Mouse (Mus musculus) cerebellum, postnatal 14 days (tissue): ENCODE measurements around the gene Pym1.

Experiments used
- DNase-seq, 2 experiments: peaks; one replicate each; pipeline ENCODE4 v3.0.0; 2021; ENCODE audit warnings: mixed read lengths in 2 of 2

The Pym1 gene

DNA sequence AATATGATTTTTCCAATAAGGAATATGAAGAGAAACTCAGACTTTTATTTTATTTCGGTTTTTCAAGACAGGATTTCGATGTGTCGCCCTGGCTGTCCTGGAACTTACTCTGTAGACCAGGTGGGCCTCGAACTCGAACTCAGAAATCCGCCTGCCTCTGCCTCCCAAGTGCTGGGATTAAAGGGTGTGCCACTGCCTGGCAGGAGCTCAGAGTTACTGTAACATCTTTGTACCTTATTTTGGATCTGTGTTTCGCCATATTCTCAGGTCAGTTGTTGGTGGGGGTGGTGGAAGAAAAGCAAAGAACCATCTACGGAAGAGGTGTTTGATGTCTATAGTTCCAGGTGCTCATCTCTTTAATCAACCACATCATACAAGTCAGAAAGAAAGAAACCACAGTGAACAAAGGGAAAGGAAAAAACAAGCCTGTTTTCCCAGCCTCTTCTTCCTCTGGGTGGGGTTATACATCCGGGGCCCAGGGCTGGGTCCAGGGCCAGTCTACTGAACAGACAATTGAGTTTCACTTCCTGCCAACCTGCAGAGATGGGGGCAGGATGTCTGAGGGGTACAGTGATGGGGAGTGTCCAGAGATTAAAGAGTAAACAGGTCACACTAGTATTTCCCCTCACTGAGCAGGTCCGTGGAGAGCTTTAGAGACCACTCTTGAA, 1.6 kb upstream of the Pym1 start:
- no peak for DNase-seq

DNA sequence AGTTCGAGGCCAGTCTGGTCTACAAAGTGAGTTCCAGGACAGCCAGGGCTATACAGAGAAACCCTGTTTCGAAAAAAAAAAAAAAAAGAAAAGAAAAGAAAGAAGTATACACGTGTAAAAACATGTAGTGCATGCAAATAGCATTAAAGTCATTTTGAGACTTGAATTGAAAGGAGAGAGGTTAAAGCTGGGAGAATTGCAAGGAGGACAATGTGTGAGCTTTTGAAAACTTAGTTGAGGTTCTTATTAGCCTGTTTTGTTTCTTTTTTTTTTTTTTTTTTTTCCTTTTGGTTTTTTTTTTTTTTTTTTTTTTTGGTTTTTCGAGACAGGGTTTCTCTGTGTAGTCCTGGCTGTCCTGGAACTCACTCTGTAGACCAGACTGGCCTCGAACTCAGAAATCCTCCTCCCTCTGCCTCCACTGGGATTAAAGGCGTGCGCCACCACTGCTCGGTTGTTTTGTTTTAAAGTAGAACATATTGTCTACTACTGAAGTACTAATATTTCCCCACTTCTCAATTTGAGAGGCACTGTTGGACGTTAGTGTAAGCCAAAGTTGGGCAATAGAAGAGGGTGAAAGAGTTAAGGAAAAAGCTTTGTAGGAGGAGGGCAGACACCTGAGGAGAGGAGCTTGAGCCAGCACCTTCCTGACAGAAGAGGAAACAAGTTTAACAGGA, 580 bp upstream of the Pym1 start:
- no peak for DNase-seq

DNA sequence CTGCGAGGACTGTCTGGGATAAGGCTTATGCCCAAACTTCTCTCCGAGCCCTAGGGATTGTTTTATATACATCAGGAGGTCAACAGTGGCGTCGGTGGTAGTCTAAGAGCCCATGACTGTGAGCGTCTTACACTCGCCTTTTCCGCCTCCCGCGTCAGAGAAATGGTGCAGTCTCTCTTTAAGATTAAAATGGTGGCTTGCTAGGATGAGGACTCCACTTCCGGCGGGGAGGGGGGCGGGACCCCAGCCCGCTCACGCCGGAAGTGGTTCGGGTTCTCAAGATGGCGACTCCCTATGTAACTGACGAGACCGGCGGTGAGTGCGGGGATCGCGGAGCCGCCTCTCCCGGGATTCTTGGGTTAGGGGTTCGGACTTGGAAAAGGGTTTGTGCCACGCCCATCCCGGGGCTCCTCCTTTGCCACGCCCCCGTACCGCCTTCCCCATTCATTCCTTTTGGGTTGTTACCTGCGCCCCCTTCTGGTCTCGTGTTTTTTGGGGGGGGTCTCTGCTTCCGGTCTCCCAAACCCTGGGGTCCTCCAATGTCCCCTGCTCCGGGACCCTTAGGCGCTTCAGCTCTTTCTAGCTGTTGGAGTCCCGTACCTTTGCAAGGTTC, 669 bp downstream of the Pym1 start:
- DNase-seq = peak; percentile 86 to 88

DNA sequence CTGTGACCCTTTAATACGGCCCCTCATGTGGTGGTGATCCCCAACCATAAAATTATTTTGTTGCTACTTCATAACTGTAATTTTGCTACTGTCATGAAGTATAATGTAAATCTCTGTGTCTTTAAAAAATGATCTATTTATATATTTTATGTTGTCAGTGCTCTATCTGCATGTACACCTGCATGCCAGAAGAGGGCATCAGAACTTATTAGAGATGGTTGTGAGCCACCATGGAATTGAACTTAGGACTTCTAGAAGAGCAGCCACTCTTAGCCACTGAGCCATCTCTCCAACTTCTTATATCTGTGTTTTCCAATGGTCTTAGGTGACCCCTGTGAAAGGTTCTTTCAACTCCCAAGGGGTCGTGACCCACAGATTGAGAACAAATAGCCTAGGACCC, 25.2 kb downstream of the Pym1 start:
- no peak for DNase-seq

DNA sequence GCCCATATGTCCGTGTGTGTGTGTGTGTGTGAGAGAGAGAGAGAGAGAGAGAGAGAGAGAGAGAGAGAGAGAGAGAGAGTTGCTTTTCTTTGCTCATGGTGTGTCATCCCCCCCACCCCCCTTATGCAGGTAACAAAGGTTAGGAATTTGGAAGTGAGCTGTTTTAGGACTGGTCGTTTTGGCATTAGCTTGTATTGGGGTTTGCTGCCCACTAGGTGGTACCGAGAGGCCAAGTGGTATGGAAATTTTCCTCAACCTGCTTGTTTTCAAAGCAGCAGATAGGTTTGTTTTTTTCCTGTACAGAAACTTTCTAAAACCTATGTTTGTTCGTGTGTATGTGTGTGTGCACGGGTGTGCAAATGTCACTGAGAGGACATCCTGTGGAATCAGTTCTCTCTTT, 26.0 kb downstream of the Pym1 start:
- DNase-seq = no peak

DNA sequence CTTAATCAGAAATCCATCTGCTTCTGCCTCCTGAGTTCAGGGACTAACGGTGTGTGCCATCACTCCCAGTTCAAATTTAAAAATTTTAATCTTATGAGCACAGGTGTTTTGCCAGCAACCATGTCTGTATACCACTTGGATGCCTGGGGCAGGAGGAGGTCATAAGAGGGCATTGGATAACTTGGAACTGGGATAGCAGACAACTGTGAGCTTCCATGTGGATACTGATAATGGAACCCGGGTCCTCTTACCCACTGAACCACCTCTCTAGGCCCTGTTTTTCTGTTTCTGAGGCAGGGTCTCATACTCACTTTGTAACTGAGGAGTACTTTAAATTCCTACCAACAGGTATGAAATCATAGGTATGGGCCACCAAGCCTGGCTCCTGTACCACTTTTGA, 30.8 kb downstream of the Pym1 start:
- no peak for DNase-seq

DNA sequence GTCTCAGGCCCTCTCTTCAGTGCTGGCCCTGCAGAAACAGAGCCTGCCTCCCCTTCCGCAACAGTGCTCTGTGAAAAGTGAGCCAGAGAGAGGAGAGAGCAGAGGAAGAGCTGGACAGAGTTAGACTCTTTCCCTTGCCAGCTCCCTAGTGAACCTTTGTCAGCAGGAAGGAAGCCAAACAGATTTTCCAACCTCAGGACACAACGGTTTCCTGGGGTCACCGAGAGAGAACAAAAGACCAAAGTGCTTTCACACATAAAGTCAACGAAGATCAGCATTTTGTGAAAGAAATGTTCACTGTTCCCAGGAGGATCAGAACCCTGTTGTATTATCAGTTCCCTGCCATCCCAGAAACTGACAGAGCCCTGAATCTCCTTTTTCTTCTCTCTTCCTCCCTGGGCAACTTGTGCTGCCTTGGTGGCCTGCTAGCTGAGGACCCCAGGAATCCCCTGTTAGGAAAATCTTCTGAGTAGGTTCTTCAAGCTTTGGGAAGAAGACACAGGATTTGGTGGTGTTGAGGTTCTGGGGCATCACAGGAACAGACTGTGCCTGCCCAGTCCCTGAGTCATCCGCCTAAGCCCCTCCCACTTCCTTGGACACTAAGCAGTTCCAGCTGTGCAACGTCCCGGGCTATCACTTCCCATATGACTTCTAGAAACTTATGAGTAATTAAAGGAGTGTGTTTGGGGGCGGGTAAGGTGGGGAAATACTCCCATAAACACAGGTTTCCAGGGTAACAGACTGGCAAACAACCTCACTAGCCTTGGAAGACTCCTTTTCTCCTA, 31.5 kb downstream of the Pym1 start:
- no peak for DNase-seq

DNA sequence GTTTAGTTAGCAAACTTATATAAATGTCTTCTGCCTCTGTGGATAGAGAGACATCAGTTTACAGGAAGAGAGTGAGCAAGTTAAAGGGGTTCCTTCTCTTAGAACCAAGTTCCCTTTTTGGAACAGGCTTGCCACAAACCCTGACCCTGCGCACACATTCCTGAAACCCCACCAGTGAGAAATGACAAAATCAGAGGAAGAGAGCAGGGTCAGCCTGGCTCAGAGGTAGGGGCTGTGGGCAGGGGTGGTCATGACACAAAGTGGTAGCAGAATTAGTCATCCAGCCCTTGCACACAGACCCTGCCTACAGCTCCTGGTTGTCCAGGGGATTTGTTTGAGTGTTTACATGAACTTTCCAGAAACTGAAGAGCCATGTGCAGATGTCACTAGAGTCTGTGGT, 32.5 kb downstream of the Pym1 start:
- DNase-seq = no peak

DNA sequence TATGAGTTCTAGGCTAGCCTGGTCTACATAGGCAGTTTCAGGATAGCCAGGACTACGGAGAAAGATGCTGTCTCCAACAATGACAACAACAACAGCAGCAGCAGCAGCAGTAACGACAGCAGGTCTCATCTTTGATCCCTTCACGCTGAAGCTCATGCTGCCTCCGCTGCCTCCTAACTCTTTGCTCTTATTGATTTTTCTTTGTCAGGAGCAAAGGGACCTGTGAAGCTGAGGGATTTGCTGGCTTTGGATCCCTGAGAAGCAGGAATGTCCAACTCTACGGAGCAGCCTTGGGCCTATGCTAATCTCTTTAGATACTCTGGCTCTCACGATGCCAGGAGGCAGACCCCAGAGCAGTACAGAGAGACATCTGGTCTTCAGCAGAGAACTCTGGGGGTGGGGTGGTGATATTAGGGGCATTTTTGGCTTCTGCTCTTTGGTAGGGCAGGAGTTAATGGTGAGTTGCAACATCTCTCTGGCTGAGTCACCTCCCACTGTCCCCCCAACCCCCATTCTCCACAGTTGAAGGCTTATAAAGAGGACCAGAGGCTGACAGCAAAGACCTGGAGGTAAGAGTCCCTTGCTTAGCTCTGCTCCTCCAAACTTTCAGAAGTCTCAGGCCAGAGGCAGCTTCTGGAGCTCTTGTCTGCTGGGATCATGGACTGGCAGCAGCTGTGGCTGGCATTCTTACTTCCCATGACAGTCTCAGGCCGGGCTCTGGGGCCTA, 42.9 kb downstream of the Pym1 start, which contains the start of gene Mmp19:
Mmp19 (plus strand) TSS at position 513 of the 727 bp plus-strand sequence.
- no peak for DNase-seq

DNA sequence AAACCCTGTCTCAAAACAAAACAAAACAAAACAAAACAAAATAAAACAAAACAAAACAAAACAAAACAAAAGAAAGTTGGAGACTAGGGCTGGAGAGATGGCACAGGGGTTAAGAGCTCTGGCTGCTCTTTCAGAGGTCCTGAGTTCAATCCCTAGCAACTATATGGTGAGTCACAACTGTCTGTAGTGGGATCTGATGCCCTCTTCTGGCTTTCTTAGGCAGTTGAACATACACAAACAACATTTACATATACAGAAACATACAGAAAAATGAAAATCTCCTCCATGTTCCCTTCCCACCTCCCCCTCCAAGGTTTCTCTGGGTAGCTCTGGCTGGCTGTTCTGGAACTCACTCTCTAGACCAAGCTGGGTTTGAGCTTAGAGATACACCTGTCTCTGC, 44.4 kb downstream of the Pym1 start:
- DNase-seq = no peak

DNA sequence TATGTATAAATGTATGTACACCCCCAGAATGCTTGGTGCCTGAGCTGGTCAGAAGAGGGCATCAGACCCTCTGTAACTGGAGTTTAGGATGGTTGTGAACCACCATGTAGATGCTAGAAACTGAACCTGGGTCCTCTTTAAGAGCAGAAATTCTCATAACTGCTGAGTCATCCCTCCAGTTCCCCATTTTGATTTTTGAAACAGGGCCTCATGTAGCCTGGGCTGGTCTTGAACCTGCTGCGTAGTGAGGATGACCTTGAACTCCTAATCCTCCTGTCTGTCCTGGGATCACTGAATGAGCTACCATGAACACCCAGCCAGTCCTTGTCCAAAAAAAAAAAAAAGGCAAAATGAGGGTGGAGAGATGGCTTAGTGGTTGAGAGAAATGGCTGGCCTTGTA, 45.6 kb downstream of the Pym1 start:
- DNase-seq = no peak

DNA sequence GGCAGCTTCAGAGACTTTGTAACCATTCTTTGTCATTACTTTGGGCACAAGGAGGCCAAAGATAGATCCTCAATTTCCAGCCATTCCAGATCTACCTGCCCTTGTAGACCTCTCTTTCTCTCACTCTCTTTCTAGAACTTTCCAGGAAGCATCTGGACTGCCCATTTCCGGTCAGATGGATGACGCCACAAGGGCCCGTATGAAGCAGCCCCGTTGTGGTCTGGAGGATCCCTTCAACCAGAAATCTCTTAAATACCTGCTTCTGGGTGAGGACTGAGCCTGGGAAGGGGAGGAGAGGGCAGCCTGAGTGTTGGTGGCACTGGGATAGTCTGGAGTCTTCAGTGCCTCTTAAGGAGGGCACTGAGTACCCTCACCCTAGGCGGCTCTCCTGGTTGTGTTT, 46.7 kb downstream of the Pym1 start:
- DNase-seq = no peak

DNA sequence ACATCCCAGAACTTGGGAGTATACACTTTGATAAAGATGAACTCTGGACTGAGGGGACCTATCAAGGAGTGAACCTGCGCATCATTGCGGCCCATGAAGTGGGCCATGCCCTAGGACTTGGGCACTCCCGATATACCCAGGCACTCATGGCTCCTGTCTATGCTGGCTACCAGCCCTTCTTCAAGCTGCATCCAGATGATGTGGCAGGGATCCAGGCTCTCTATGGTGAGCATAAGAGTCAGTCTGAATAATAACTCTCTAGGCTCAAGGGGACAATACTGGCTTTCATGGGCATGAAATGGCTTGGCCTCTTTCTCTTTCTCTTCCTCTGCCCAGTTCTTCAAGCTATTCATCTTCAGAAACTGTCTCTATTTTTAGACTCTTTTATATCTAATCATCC, 47.9 kb downstream of the Pym1 start:
- peak in 1 of 2 experiments; percentile 37 for DNase-seq

DNA sequence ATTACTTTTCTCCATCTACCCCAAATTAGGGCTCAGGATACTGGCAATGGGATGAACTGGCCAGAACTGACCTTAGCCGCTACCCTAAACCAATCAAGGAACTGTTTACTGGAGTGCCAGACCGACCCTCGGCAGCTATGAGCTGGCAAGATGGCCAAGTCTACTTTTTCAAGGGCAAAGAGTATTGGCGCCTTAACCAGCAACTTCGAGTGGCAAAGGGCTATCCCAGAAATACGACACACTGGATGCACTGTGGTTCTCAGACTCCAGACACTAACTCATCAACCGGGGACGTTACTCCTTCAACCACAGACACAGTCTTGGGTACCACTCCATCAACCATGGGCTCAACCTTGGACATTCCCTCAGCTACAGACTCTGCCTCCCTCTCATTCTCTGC, 51.0 kb downstream of the Pym1 start:
- DNase-seq = no peak

DNA sequence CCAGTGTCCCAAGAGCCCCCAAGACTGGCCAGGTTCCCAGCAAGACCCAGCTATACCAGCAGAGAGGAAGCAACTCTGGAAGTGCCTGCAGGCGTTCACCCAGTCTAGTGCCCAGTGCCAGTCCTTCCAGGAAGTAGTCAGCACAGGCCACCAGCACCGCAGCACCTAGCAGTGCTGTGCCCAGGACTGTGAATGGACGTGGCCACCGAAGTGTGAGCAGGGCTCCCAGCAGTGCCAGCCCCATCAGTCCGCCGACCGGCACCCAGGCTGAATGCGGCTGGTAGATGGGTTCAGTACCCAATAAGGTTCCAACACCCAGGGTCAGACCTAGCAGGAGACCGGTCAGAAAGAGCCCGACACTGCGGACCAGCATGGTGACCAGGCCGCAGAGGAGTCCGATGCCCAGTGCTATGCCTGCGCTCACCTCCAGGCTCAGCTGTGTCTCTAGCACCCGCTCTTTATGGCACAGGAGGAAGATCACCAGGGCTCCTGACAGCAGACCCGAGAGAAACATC, 54.3 kb downstream of the Pym1 start:
- DNase-seq = no peak

DNA sequence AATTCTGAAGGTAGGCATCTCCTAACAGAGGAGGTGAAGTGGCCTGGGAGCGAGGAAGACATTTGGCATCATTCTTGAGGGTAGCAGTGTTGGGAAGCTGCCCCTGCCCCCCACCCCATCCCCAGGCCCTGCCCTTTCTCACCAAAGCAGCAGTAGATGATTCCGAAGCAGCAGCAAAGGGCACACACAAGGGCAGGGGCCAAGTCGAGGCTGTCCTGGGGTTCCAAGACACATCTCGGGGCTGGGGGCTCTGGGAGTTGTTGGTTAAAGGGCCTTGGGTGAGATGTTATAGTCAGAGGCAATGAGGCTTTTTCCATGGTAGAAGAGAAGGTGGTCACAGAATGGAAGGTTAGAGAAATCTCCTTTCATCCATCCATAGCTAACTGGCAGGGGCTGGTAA, 55.3 kb downstream of the Pym1 start:
- DNase-seq = peak in 1 of 2 experiments; percentile 16

DNA sequence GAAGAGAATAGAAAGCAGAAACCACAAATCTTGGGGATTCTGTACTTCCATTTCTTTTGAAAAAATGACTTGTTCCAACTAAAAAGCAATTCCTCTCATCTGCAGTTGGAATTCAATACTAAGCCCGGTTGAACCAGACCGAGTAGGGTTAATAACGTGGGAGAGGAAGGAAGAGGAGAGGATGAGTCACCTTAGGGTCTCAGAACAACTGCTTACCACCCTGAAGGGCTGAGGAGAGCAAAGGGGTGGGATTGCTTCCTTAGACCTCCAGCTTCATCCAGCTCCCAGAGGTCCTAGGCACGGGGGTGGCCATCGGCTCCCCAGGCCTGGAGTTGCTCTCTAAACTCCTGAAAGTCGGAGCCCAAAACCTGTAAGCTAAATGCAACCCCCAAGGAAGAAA, 55.7 kb downstream of the Pym1 start:
- peak in 1 of 2 experiments; percentile 16 for DNase-seq

DNA sequence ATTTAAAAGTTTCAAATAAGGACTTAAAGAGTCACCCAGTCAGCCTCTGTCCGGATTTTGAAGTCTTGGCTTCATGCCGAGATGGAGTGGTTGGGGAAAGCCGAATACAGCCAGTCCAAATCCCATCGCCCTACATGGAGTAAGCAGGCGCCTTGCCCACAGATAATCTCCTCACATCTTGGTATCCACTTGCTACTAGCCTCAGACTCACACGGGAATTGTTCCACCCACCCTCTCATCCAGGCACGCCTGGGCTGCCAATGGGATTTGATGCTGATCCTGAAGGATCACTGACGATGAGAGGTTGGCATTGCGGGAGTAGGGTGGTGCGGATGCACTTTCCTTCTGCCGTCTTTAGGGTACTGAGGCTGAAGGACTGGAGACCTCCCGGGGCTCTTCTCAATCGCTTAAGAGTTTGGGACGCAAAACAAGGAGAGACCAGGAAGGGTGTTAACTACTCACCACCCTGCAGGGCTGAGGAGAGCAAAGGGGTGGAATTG, 56.1 kb downstream of the Pym1 start, which contains the start of gene Dnajc14:
Dnajc14 (plus strand) TSS at position 292 of the 500 bp plus-strand sequence.
- DNase-seq = peak; percentile 78 to 80

DNA sequence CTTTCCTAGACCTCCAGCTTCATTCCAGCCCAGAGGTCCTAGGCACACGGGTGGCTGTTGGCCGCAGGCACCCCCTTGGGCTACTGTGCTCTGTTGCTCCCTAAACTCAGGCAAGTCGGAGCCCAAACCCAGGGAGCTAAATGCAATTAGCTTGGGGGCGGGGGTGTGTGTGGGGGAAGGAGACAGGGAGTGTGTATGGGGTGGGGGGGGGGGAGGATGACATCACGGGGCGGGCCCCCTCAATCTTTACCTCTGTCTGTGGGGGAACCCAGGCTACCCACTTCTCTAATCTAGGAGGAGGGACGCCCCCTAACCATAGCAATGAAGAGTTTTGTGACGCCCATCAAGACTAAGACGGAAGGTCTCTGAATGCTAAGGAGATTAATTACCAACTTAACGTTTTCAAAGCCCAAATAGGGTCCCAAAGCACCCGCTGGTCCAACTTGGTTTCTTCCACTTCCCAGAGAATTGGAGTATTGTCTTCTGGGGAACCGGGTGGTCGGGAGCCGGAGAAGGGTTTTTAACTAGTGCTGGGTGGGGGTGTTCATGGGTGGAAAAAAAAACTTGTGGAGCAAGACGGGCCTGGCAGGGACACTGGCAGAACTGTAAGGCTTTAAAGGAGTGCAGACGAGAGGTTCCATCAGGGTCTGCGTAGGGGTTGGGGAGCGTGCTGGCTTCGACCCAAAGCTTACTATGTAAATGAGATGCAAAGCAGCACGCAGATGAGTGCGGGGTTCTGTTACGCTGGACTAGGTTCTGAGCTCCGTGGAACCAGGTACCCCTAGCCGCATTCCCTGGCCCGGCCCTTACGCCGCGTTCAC, 56.8 kb downstream of the Pym1 start, which contains the start of gene Tmem198b:
Tmem198b (minus strand) TSS at position 100 of the 821 bp plus-strand sequence.
- DNase-seq = peak; percentile 80 to 83

DNA sequence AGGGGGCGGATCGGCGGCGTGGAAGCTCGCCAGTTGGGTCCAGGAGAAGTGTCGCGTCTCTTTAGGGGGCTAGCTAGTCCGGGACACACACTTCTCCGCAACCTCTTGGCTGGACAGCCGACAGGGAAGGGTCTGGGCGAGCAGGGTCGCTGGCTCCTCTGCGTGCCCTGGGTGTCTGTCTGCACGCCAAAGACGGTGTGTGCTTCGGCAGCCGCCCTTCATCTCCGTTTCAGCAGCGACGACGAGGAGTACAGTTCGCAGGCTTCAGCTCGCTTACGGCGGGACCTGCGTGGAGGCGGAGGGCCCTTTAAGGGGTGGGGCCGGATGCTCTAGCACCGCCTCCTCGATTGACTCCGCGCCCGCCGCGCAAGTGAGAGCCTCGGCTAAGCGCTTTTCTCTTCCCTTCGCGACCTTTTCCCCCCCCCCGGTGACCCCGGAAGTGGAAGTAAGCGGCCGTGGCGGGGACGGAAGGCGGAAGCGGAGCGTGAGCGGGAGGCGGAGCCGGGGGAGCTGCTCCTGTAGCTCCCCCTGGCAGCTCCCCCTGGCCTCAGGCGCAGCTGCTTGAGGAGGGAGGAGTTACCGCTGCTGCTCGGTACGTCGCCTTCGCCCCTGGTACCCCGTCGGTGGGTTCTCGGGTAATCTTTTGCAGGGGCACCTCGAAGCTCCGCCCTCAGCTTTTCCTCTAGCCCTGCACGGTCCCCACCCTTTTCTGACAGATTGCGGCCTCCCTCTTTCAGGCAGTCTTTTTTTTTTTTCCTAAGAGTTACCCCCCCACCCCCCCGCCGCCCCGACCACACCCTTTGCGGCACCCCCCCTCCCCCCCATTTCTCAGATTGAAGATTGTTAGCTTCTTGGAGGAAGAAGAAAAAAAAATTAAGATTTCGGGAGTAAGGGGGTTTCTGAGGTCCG, 57.7 kb downstream of the Pym1 start:
- DNase-seq = peak; percentile 96 to 98
